8 mouse cellular contexts compared by ENCODE assay signal in genomic region chr17:83288143-83288492, GRCm38 (mm10).
DNase-seq lines count a peak whose midpoint lies in the region; ATAC-seq and TF ChIP-seq lines count a peak whose summit lies in the region.

No protein-coding gene starts in this region.

- H3K9me3 ChIP-seq in ES-E14 (ENCODE audit: control insufficient read depth, insufficient read depth, low read depth, low read length): no peaks in the 10 kb centered on the region
- no peaks in the 10 kb centered on the region for H3K9me3 ChIP-seq in intestine, embryonic 16.5 days (ENCODE audit: control insufficient read depth, low read length)

- DNase-seq in ES-E14 (ENCODE audit: low read depth, low spot score): no peak
- DNase-seq in embryo, embryonic 10 days (ENCODE audit: low spot score): peak; percentile 60
- peak; percentile 52 to 55 for DNase-seq in heart, adult 2 months
- peak; percentile 61 for DNase-seq in neural tube, embryonic 10.5 days (ENCODE audit: extremely low spot score, low spot score)
- no peak for DNase-seq in thymus, postnatal 0 days (ENCODE audit: low spot score)
- no peak for DNase-seq in layer of hippocampus, postnatal 14 days (ENCODE audit: low spot score in 2 of 2)
- DNase-seq in thymus, adult 2 months: no peak

- in situ Hi-C loops in ES-E14 (cut with MboI; ENCODE audit: low sequenced_read_pairs in 2 of 2, unreplicated experiment in 2 of 2): loop anchor here in 1 of 2 experiments (25.0 kb wide), 1 partner anchor 549 kb away; the partner anchor contains the start of gene Haao

- H3K4me1 ChIP-seq in ES-E14 (ENCODE audit: control insufficient read depth in 2 of 2, insufficient read depth in 2 of 2, low read length in 2 of 2, poor library complexity in 1 of 2): peaks cover 0 to 2% of the 10 kb centered on the region in 2 experiments; a peak in 2 of 4 replicates
- 0 out of 2 replicates have a peak, but pooled peaks cover 2% of the 10 kb centered on the region for H3K4me1 ChIP-seq in heart, adult 2 months (ENCODE audit: control insufficient read depth, insufficient read depth, low read length)
- H3K4me1 ChIP-seq in intestine, embryonic 16.5 days (ENCODE audit: control insufficient read depth, insufficient read depth, low read length): peaks cover 11% of the 10 kb centered on the region
- no peaks in the 10 kb centered on the region for H3K4me1 ChIP-seq in thymus, adult 2 months (replicated peaks; ENCODE audit: control insufficient read depth, insufficient read depth, low read length)

- H3K4me3 ChIP-seq in ES-E14 (ENCODE audit: insufficient read depth in 1 of 2, low read depth in 1 of 2, low read length in 2 of 2, poor library complexity in 1 of 2, severe bottlenecking in 1 of 2): no peak overlapping the region
- H3K4me3 ChIP-seq in heart, adult 2 months: peak overlapping the region; percentile 21; the same call in 1 of the 2 replicates
- H3K4me3 ChIP-seq in intestine, embryonic 16.5 days (ENCODE audit: low read length): no peak overlapping the region
- no peak overlapping the region for H3K4me3 ChIP-seq in thymus, adult 2 months (ENCODE audit: control insufficient read depth, insufficient read depth, low read length)

- H3K9ac ChIP-seq in ES-E14 (ENCODE audit: insufficient read depth, low read depth, low read length, poor library complexity, severe bottlenecking): no peak overlapping the region
- no peak overlapping the region for H3K9ac ChIP-seq in heart, adult 2 months (ENCODE audit: low read depth, low read length)
- peak overlapping the region; percentile 39; the same call in 1 of the 2 replicates for H3K9ac ChIP-seq in intestine, embryonic 16.5 days (ENCODE audit: low read depth, low read length)

- TF ChIP-seq CTCF in heart, adult 2 months (IDR thresholded peaks at IDR 0.05): no peak
- no peak for TF ChIP-seq CTCF in thymus, adult 2 months (IDR thresholded peaks at IDR 0.05; ENCODE audit: borderline replicate concordance, control insufficient read depth, extremely low read depth, insufficient read depth, low read length, poor library complexity)

- no peak for TF ChIP-seq EP300 in heart, adult 2 months (IDR thresholded peaks at IDR 0.05; ENCODE audit: insufficient read depth, low read depth, low read length)

- TF ChIP-seq POLR2A in heart, adult 2 months (IDR thresholded peaks at IDR 0.05; ENCODE audit: insufficient read depth, low read depth, low read length): no peak
- no peak for TF ChIP-seq POLR2A in thymus, adult 2 months (IDR thresholded peaks at IDR 0.05; ENCODE audit: control insufficient read depth, extremely low read depth, insufficient read depth, low read length, poor library complexity)

- H3K27ac ChIP-seq in ES-E14 (ENCODE audit: insufficient read depth, low read depth, low read length, poor library complexity, severe bottlenecking): no peak overlapping the region
- no peak overlapping the region for H3K27ac ChIP-seq in heart, adult 2 months
- peak overlapping the region; percentile 58; the same call in 1 of the 2 replicates for H3K27ac ChIP-seq in intestine, embryonic 16.5 days (ENCODE audit: low read length)
- no peak overlapping the region for H3K27ac ChIP-seq in thymus, adult 2 months (ENCODE audit: control insufficient read depth, insufficient read depth, low read length)

- ATAC-seq in intestine, embryonic 16.5 days: peak; percentile 76

- no peaks in the 10 kb centered on the region for H3K36me3 ChIP-seq in ES-E14 (ENCODE audit: control insufficient read depth, insufficient read depth, low read length, poor library complexity, severe bottlenecking)
- no peaks in the 10 kb centered on the region for H3K36me3 ChIP-seq in heart, adult 2 months (ENCODE audit: control insufficient read depth, insufficient read depth, low read length)
- H3K36me3 ChIP-seq in intestine, embryonic 16.5 days (ENCODE audit: control insufficient read depth, insufficient read depth, low read length): no peaks in the 10 kb centered on the region
- H3K36me3 ChIP-seq in thymus, adult 2 months (ENCODE audit: control insufficient read depth, insufficient read depth, low read length): no peaks in the 10 kb centered on the region

- no peaks in the 10 kb centered on the region for H3K79me2 ChIP-seq in heart, adult 2 months (replicated peaks; ENCODE audit: control insufficient read depth, insufficient read depth, low read length)

- 16% methylated on average over 7 of the region's 7 CpGs for WGBS in heart, adult 2 months
- WGBS in intestine, embryonic 16.5 days: 22% methylated on average over 7 of the region's 7 CpGs
- WGBS in thymus, adult 2 months: 77% methylated on average over 7 of the region's 7 CpGs

- no peak overlapping the region for H3K4me2 ChIP-seq in intestine, embryonic 16.5 days (ENCODE audit: low read depth, low read length)

- intact Hi-C loops in heart, adult 2 months (cut with DNase I): no loop called here

- no peaks in the 10 kb centered on the region for H3K27me3 ChIP-seq in heart, adult 2 months (ENCODE audit: control insufficient read depth, insufficient read depth, low read length)
- no peaks in the 10 kb centered on the region for H3K27me3 ChIP-seq in intestine, embryonic 16.5 days (replicated peaks; ENCODE audit: control insufficient read depth, insufficient read depth, low read length)
- H3K27me3 ChIP-seq in thymus, adult 2 months (ENCODE audit: control insufficient read depth, insufficient read depth, low read length): no peaks in the 10 kb centered on the region

TF ChIP-seq in ES-E14, 5 proteins besides CTCF, POLR2A, EP300 and RAD21:
- TF ChIP-seq ZNF384 (IDR thresholded peaks at IDR 0.05; ENCODE audit: low read depth, low read length) (0 out of 2 replicates have a peak, but pooled peaks have one; percentile 10), ZC3H11A (IDR thresholded peaks at IDR 0.05; ENCODE audit: borderline replicate concordance, low read depth, low read length) (no peak), MAFK (IDR thresholded peaks at IDR 0.05; ENCODE audit: insufficient read depth, low read depth, low read length) (peak; percentile 74), HCFC1 (IDR thresholded peaks at IDR 0.05; ENCODE audit: borderline replicate concordance, insufficient read depth, low read length) (no peak), CHD2 (IDR thresholded peaks at IDR 0.05; ENCODE audit: low read depth, low read length) (no peak)
TF ChIP-seq in ES-E14: peak in this region for 2.

Comparison
In these comparisons a context has a peak if more than half of its experiments do, and no peak if none do; other contexts are left out.
1. DNase-seq: peak in embryo, embryonic 10 days (single experiment), heart, adult 2 months (2 of 2) and neural tube, embryonic 10.5 days (single experiment); none in ES-E14 (single experiment), thymus, postnatal 0 days (single experiment), layer of hippocampus, postnatal 14 days (0 of 2) and thymus, adult 2 months (single experiment).